Mouse (Mus musculus): ENCODE measurements around the gene Sost. TPM values are rescaled to one million over a fixed set of nuclear protein-coding genes. Genes with fewer than 3 reads are reported as not detected.

Sost gene
- total RNA-seq, 2 experiments from 2014 or later: not detected

DNA sequence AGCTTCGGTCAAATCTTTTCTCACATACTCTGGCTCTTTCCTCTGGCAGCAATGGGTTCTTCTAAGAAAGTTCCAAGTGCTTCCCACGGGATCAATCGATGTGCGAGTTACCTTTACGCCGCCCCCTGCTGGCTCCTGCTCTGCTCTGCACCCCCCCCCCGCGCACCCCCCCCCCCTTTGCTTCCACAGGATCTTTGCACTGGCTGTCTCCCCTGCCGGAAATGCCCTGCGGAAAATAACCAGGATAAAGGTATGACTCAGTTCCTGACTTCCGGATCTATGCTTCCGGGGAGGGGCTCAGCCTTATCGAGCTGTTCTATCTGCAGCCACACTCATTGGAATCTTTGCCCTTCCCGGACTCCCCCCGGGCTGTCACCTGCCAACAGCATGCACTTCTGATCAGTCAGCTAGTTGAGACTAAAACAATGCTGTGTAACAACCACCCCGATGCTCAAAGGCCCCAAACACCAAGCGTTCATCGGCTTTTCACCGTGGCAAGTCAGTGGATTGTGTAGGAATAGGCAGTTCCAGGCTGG lies 42.3 kb downstream of the Sost start:
- no peak overlapping the region for H3K4me3 ChIP-seq
- H3K27ac ChIP-seq: no peak overlapping the region
- DNase-seq (ENCODE audit: low spot score in 2 of 2): no peak
- no peak for TF ChIP-seq CTCF (conservative IDR thresholded peaks at IDR 0.05)

DNA sequence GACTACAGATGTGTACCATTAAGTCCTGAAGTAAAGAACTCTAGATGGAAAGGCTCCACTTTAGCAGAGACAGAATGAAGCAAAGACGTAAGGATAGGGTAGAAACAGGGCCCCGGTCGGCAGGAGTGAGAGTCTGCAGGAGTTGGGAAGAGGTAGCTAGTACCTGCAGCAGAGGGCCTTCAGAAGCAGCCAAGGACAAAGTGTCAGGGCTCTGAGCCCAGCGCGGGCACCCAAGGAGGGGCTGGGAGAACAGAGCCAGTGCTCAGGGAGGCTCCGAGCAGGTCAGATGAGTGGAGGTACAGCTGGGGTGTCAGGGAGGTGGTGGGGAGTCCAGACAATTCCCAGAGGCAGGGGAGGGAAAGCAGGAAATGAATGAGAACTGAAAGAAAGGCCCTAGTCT lies 42.8 kb downstream of the Sost start:
- no peak for DNase-seq (ENCODE audit: low spot score in 2 of 2)
- H3K4me3 ChIP-seq: no peak overlapping the region
- no peak for TF ChIP-seq CTCF (conservative IDR thresholded peaks at IDR 0.05)
- no peak overlapping the region for H3K27ac ChIP-seq

DNA sequence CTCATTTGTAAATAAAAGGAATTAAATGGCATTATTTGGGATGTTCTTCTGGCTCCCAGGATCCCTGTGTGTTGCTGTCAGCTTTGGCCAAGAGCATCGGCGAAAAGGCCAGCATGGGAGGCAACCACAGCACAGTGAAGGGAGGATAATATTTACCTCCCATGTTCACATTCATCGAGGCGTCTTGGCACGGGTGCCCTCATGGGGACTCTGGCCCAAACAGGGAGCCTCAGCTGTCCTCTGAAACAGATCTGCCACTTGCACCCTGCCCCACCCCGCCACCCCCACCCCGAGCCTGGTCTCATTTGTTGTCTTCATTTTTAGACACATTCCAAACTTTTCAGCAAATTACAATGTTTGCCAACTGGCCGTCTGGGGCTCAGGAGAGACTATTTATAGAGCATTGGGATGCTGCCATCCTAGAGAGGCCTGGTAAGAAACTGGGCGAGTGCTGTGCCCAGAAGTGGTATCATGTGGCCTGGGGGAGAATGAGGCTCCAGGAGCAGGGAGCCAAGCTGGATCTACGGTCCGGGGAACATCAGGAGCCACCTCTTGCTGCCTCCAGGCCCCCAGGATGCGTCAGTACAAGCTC lies 45.4 kb downstream of the Sost start:
- peak in 1 of 2 experiments; percentile 8 for DNase-seq (ENCODE audit: low spot score in 2 of 2)
- H3K27ac ChIP-seq: no peak overlapping the region
- TF ChIP-seq CTCF (conservative IDR thresholded peaks at IDR 0.05): no peak
- no peak overlapping the region for H3K4me3 ChIP-seq

DNA sequence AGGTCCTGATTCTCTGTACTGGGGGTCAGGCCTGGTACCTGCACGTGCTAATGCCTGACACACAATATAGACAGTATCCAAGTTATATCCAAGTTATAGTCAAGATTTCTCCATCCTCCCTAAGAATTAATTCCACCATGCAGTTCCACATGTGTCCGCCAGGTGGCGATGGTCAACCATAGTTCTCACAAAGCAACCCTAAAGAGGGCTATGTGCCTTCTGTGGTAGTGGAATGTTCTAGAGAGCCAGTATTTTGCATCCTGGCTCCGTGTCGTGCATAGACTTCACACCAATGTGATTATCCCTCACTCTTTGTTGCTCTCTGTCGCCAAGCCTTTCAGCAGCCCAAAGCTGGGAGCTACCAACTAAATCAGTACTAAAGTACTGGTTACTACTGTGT lies 47.2 kb downstream of the Sost start:
- peak; percentile 97 for TF ChIP-seq CTCF (conservative IDR thresholded peaks at IDR 0.05)
- peak; percentile 80 to 89 for DNase-seq (ENCODE audit: low spot score in 2 of 2)
- no peak overlapping the region for H3K27ac ChIP-seq

DNA sequence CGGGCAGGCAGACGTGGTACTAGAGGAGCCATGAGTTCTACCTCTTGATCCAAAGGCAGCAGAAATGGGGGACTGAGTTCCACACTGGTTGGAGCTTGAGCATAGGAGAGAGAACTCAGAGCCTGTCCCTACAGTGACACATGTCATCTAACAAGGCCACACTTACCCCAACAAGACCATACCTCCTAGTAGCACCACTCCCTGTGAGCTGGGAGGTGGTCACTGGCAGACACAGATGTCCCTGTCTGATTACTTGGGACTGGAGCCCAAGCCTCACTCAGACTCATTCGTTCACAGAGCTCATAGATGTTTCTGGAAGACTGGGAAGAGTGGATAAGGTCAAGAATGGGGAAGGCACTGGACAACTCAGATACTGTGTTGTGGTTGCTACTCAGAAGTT lies 48.2 kb downstream of the Sost start:
- DNase-seq (ENCODE audit: low spot score in 2 of 2): no peak
- no peak overlapping the region for H3K27ac ChIP-seq
- TF ChIP-seq CTCF (conservative IDR thresholded peaks at IDR 0.05): no peak
- no peak overlapping the region for H3K4me3 ChIP-seq

More for the DNA sequence above, 47.2 kb downstream of the Sost start:
- no peak overlapping the region for H3K4me3 ChIP-seq

DNA sequence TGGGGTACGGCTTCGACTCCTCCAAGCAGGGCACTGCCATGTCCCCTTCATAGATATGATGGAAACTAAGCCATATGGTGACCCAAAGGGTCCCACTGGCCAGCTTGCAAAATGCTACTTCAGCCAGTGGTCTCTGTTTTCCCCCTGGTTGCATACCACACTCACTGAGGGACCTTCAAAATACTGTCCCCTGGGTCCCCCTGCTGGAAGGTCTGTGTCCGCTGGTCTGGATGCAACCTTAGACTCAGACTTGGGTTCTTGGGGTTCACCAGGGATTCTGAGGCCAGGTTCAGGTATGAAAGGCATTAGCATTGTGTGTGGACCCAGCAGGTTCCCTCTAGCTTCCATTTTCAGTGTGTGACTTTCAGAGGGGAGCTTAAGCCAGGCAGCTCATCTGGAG lies 50.0 kb downstream of the Sost start:
- no peak for DNase-seq (ENCODE audit: low spot score in 2 of 2)
- peak; percentile 44 for TF ChIP-seq CTCF (conservative IDR thresholded peaks at IDR 0.05)
- no peak overlapping the region for H3K4me3 ChIP-seq
- H3K27ac ChIP-seq: no peak overlapping the region

DNA sequence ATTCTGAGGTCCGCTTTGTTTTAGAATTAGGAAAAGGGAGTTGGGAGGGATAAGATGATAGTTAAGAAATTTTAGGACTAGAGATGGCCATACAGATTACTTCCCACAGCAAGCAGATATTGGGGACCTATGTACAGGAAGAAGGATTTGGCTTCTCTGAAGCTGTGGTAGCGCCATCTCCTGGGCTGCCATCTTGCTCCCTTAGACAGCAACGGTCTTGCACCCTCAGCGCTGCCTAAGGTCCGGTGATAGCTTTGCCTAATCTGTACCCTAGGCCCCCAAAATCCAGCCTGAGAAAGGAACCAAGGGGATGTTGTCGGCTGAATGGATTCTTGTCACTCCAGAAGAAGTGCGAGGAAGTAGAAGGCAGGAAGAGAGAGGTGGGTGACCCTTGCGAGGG lies 53.2 kb downstream of the Sost start:
- TF ChIP-seq CTCF (conservative IDR thresholded peaks at IDR 0.05): no peak
- no peak for DNase-seq (ENCODE audit: low spot score in 2 of 2)
- H3K27ac ChIP-seq: no peak overlapping the region
- H3K4me3 ChIP-seq: no peak overlapping the region

Other genes starting within 250 kb of the Sost start
- 10 to 100 TPM; 33.2 to 38.4 TPM for gene Dhx8, start 234.1 kb downstream of the Sost start, total RNA-seq (2021)
- 10 to 100 TPM; 10.1 to 10.7 TPM for gene Etv4, start 181.6 kb downstream of the Sost start, total RNA-seq (2021)
- under 1 TPM; 0.71 to 0.74 TPM for gene Meox1, start 72.6 kb downstream of the Sost start, total RNA-seq (2021)
- gene Cfap97d1, start 17.3 kb upstream of the Sost start, total RNA-seq (2021): not detected
- gene Dusp3, start 20.0 kb upstream of the Sost start, total RNA-seq (2021): 100 to 1,000 TPM; 149 to 155 TPM
- 10 to 100 TPM; 88.3 to 94.4 TPM for gene Mpp3, start 61.4 kb upstream of the Sost start, total RNA-seq (2021)
- gene Cd300lg, start 74.5 kb upstream of the Sost start, total RNA-seq (2021): not detected
- gene Mpp2, start 121.5 kb upstream of the Sost start, total RNA-seq (2021): 100 to 1,000 TPM; 147 to 149 TPM
- not detected for gene Ppy, start 134.3 kb upstream of the Sost start, total RNA-seq (2021)
- not detected for gene Pyy, start 140.8 kb upstream of the Sost start, total RNA-seq (2021)
- not detected for gene Nags, start 178.5 kb upstream of the Sost start, total RNA-seq (2021)
- 10 to 100 TPM; 26.5 to 27.1 TPM for gene Tmem101, start 189.4 kb upstream of the Sost start, total RNA-seq (2021)
- 10 to 100 TPM; 56.6 to 56.9 TPM for gene Lsm12, start 218.3 kb upstream of the Sost start, total RNA-seq (2021)
- gene G6pc3, start 222.6 kb upstream of the Sost start, total RNA-seq (2021): 10 to 100 TPM; 58.2 to 59.7 TPM

All from layer of hippocampus, adult 2 months (tissue).